Mouse (Mus musculus): ENCODE data around the gene Sema4g.
A peak's percentile ranks its signal among the peaks of the same experiment; 100 is the strongest.
"Not testable (repeated sequence)": the region's sequence is repeated elsewhere in the genome, so short reads cannot be mapped to it uniquely, and the experiment has no call there.

The Sema4g gene

DNA sequence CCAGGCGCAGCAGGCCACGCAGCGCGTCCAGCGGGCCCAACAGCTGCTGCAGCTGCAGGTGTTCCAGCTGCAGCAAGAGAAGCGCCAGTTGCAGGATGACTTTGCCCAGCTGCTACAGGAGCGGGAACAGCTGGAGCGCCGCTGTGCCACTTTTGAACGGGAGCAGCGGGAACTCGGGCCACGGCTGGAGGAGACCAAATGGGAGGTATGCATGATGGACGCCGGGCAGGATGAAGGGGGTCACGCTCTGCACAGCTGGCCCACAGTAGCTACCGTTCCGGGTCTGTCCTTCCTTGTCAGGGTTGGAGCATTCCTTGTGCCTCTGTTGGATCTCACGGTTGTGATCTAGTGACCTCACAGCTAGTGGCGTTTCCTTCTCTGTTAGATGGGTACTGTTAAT lies 35.9 kb downstream of the Sema4g start:
- no peak for DNase-seq (ENCODE audit: low spot score)

DNA sequence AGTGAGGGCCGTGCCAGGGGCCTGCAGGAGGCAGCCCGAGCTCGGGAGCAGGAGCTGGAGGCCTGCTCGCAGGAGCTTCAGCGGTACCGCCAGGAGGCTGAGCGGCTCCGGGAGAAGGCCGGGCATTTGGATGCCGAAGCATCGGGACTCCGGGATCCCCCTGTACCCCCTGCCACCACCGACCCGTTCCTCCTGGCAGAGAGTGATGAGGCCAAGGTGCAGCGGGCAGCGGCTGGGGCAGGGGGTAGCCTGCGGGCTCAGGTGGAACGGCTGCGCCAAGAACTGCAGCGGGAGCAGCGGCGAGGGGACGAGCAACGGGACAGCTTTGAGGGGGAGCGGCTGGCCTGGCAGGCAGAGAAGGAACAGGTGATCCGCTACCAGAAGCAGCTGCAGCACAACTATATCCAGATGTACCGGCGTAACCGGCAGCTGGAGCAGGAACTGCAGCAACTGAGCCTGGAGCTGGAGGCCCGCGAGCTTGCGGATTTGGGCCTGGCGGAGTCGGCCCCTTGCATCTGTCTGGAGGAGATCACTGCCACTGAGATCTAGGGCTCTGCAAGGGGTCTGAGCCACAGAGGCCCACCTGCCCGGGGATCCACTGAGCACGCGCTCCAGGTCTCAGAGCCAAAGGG lies 37.2 kb downstream of the Sema4g start:
- DNase-seq (ENCODE audit: low spot score), result no peak

DNA sequence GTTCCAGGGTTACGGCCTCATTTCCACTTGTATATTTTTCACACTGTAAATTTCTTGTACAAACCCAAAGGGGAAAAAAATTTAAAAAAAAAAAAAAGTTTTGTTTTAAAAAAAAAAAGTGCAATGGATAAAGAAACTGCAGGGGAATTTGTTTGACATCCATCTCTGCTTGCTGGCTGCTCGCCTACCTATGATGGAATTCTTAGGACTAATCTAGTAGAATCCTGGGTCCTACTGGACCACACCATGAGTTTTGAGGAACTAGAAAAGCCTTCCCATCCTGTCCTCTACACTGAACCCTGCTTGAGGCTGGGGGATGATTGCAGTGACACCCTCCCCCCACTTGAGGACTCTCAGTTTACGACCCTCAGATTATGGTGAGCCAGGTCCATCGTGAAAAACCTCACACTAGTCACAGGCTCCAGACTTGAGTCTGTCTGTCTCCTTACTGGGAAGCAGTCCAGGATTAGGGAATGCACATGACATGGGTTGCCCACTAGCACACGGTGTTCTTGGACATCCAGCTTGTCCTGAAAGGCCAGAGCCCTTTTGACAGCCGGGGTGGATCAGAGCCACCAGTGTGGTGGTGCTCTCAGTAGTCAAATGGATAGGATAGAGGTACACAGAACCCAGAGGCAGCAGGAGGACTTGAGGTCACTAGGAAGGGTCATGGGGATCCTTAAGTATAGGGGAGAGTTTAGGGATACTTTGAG lies 38.2 kb downstream of the Sema4g start:
- DNase-seq (ENCODE audit: low spot score), result no peak

DNA sequence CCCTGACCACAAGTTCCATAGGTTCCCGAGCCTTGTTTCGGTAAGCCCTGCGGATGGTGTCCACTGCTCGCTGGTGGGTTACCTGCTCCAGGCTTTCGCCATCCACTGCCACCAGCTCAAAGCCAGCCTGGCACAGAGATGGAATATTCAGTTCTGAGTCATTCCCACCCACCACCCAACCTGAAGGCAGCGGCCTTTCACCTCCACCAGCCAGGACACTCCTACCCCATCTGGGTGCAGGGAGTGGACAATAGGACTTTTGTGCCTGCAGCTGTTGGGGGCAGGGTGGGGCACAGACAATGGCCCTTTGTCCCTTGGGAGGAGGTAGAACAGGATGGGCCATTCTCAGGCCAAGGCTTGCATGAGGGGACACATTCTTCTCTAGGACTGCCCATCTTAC lies 38.9 kb downstream of the Sema4g start:
- DNase-seq (ENCODE audit: low spot score), result no peak

DNA sequence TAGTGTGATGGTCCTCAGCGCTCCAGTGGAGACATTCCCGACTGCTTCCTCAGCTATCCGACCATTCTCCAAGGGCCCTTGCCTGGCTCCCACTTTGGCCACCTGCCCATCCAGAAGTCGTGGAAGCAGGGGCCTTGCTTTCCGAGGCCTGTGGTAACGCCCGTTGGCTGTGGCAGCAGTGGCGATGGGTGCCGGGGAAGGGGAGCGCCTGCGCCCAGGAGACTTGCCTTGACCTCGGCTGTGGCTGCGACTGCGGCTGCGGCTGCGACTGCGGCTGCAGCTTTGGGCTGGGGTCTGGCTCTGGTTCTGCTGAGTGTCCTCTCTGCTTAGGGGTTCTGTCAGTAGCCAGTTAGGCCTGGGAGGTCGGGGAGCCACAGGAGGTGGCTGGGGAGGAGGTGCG lies 39.8 kb downstream of the Sema4g start:
- DNase-seq (ENCODE audit: low spot score), result no peak

DNA sequence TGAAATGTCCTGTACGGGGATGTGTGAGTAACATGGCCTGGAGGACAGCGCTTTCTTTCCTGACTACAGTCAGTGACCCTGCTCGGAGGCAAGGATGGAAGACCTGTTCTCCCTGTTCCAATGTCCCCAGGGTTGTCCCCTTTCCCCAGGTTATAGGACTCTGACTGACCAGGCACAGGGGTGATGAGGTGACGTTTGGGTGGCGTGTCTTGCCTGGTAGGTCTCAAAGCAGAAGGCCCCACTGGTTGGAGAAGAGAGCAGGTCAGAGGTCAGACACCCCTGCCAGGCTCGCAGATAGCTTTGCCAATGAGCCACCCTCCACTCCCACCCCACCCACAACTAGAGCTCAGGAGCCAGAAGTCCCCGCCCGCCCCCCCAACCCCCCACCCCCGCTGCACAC lies 40.7 kb downstream of the Sema4g start:
- DNase-seq (ENCODE audit: low spot score), result no peak

DNA sequence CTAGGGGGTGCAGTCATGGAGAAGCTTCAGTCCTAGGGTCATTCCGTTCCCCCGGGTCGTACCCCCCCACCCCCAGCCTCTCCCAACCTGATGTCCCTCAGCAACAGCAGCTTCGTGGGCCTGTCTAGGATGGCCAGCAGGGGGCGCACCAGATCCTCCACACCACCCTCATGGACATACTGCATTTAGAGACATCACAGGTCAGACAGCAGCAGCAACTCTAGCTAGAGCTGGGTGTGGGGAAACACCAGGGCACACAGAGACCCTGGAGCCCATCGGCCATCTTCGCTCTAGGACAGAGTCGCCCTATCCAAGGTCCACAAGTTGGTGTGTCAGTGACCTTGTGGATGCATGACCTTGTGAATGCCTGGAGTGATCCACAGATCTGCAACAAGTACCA lies 41.2 kb downstream of the Sema4g start:
- no peak for DNase-seq (ENCODE audit: low spot score)

DNA sequence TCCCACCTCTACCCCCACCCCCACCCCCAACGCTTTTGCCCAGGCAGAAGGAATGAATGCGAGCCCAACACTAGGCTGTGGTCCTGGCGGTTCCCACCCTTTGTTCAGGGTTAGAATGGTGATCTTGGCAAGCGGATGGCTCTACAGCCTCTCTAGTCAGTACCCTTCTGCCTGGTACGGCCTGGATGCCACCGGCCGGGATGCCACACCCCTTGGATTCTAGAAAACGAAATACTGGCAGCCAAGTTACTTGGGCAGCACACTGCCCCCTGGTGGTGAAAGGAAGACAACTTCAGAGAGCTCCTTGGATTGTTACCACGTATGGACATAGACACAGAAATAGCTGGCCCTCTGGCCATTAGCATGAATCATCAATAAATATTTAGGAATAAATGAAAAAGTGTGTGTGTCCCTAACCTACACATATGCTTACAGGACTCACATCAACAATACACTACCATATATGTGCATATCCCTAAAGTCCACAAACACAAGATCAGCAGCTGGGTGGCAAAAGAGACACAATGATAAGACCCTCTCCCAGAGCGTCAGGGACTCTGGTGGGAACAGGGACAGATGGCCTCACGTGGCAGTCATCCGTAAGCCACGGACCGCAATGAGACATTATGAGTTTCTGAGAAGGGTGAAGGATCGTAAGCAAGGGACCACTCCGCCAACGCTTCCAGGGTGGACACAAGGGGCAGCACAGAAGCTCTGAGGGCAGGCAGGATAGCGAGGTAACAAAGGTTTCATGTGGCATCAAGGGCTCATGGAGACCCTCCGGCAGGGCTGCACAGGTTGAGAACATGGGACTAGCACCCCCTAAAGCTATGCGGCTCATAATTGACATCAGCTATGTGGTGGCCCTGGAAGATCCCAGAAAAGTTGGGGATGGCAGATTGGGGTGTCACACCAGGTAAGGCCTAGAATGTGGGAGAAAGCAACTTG lies 42.1 kb downstream of the Sema4g start:
- DNase-seq (ENCODE audit: low spot score), result peak; percentile 81

DNA sequence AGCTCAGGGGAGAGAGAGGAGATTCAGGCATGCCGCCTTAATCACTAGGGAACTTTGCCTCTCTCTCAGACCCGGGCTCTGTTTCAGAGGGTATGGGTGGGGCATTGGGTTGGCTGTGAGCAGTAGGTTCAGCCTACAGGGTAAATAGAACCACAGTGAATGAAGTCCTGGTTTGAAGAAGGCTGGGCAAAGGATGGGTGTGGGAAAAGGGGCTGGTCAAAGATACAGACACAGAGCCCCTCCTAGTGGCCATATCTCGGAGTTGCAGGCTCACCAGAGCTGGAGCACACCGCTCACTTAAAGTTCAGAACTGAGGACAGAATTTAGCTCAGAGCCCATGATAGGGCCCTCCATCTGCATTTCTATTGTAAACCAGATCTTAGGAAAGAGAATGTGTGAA lies 42.9 kb downstream of the Sema4g start:
- no peak for DNase-seq (ENCODE audit: low spot score)

DNA sequence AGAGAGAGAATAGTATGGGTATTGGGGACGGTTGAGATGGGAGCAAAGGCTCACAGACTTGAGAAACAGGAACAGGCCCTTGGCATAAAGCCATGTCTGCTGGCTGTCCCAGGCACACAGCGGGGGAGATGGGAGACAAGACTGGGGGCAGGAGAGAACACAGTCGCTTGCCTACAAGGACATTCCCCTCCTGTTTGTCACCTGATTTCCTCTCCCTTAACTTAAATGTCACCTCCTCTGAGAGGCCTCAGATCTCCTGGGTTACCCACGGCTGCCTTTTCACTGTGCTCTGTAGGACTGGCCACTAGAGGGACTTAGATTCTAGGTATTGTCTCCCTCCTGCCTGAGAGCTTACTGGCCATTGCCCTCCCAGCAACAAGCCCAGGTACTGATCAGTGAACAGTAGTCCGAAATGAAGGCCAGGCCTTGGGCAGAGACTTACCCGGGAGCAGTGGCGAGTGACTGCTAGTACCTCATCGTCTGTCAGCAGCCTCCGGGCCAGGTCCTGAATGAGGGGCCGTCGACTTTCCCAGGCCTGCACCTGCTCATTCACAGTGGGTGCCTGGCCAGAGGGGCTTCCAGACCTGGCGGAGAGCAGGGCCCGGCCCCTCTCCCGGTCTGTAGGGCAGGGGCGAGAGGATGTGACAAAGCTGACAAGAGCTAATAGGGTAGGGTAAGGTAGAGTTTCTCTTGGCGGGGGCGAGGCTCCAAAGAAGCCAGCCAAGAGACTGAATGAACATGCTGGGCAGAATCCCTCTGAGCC lies 43.9 kb downstream of the Sema4g start:
- no peak for DNase-seq (ENCODE audit: low spot score)

DNA sequence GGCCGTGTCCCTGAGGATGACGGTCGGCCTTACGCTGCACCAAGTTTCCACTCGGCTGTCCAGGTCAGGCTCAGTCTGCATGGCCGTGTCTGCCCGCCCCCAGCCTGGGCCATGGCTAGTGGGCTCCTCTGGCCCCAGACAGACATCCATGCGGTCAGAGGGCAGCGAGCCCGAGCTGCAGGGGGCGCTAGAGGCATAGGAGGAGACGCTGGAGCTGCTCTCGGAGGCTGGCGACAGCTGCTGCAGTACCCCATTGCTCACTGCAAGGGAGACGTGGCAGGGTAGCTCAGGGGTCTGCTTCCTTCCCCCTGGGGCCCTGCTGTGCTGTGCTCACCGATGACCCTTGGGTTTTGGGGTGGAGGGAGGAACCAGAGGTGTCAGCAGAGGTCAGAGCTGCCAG lies 48.0 kb downstream of the Sema4g start:
- DNase-seq (ENCODE audit: low spot score), result no peak

DNA sequence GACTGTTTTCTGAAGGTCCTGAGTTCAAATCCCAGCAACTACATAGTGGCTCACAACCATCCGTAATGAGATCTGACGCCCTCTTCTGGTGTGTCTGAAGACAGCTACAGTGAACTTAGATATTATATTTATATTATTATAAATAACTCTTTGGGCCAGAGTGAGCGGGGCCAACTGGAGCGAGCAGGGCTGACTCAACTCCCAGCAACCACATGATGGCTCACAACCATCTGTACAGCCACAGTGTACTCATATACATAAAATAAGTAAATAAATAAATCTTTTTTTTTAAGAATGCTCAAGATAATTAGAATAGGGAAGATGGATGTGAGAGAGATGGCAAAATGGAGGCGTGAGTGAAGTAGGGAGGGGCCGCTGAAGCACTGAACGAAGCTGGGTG lies 49.3 kb downstream of the Sema4g start:
- not testable (repeated sequence) for DNase-seq (ENCODE audit: low spot score)

DNA sequence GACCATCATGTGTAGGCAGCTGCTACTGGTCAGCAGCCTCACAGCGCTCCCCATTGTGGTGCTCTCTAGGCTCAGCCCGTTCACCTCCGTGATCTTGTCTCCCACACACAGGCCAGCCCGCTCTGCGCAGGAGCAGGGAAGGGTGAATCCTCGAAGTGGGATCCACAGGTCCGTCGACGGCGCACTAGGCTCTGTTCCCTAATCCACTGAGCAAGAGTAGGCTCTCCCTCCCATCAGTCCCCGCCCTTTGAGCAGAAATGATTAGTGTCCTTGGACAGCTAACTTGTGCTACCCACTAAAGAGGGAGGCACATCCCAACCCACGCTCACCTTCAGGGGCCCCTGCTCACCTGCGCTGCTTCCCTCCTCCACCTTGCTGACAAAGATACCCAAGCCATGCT lies 51.3 kb downstream of the Sema4g start:
- no peak for DNase-seq (ENCODE audit: low spot score)

DNA sequence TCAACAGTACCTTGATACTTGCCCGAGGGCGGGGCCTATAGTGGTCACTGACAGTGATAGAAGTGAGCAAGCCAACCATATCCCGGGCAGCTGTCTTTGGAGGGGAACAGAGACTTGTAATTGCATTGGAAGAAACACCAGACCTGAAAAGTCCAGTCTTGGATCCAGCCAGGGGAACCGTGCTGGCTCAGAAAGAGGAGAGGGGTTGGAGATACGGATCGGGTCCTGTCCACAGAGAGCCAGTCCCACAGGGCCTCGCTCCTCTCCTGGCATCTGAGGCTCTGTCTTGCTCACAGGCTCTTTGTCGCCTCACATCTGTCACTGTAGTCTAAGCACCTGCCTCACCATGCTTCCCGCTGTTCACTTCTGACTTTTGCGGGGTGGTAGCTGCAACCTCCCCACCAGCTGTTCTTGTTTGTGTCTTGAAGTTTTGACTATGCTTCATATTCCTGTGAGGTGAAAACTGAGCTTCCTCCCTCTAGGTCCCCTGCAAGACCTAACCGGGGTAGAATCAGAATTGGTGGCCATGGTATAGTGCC lies 55.6 kb downstream of the Sema4g start:
- DNase-seq (ENCODE audit: low spot score), result no peak

DNA sequence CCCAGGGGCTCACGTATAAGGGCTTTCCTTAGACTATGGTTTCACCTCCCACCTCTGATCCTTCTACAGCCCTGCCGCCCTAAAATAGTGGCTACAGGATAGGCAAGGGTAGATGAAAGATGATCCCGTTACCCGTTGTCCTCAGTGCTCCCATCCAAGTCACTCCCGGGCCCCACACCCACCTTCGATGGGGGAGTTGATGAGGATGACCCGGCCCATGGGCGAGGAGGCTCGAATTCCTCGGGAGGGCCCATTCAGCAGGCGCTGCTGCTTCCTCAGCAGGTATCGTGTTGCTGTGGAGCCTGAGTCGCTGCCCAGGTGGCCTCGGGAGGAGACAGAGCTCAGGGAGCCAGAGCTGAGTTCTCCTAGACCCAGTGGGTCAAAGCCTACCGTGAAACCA lies 56.3 kb downstream of the Sema4g start:
- no peak for DNase-seq (ENCODE audit: low spot score)

DNA sequence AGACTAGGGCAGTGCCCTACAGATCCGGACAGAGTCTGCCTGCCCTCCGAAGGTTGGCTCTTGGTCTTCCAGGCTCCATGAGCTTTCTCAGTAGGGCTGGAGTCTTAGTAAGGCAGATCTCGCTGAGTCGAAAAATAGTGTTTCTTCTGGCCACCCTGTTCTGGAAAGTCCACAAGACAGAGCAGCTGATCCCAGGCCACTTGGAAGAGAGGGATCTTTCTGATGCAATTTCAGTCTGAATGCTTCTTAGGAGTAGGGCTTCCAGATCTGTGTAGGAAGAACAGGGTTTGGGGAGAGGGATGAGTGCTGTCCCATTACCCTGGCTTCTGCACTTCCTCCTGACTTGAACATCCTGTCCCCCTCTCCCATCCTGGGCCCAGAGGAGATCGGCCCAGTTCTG lies 56.8 kb downstream of the Sema4g start, which contains the start of gene Pdzd7:
Gene Pdzd7 (minus strand): TSS at position 67 of the 400 bp plus-strand sequence.
- DNase-seq (ENCODE audit: low spot score), result no peak

DNA sequence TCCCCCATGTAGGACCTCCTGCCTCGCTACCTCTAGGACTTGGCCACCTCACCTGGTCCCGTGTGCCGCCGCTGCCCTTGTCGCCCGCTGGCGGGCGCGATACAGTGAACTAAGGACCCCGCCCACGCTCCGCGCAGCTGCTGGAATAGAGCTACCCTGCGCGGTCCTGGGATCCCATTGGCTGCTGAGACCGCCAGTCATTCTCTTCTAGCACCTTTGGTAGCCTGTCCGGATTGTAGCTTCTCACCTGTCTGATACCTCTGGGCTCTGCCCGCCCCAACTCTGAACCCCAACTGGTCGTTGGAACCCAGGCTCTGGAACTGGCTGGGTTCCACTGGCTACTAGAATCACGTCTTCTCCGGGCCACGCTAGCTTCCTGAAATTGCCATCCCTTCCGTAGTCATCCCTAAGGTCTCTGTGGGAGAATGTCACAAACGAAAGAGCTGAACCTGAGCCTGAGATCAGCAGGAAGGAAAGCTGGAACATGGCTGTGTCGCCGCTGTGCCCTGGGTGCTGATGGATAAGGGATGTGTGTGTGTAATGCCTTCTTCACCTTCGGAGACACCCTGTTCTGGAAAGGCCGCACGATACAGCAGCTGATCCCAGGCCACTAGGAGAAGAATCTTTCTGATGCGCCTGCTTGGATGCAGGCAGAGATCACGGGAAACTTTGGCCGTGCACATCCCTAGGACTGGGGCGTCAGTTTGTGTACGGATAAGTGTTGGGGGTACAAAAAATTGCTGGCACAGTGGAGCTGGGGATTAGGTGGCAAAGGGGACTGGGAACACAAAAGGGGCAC lies 57.8 kb downstream of the Sema4g start:
- peak; percentile 90 for DNase-seq (ENCODE audit: low spot score)

DNA sequence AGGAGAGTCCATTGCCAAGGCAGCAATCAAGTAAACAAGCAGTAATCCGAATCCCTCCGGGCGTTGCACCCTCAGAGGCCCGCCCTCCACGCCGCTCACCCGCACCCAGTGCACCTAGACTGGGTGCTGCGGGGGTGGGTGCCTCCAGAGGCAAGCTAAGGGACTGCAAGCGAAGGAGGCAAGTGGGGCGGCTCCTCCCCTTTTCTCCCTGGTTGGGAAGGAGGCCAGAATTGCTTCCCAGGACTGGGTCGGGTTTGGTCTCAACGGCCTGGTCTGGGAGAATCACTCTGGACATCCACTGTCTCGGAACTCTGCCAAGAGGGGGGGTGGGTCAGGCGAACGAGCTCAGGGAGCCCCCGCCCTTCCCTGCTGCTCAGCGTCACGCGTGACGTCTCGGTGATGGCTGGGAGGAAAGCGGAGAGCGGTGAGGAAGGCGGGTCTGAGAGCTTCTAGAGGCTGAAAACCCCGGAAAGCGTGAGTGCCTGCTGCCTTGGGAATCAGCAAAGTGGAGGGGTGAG lies 58.6 kb downstream of the Sema4g start, which contains the start of gene Sfxn3:
Gene Sfxn3 (plus strand): TSS at position 87 of the 518 bp plus-strand sequence.
- DNase-seq (ENCODE audit: low spot score), result peak; percentile 88

DNA sequence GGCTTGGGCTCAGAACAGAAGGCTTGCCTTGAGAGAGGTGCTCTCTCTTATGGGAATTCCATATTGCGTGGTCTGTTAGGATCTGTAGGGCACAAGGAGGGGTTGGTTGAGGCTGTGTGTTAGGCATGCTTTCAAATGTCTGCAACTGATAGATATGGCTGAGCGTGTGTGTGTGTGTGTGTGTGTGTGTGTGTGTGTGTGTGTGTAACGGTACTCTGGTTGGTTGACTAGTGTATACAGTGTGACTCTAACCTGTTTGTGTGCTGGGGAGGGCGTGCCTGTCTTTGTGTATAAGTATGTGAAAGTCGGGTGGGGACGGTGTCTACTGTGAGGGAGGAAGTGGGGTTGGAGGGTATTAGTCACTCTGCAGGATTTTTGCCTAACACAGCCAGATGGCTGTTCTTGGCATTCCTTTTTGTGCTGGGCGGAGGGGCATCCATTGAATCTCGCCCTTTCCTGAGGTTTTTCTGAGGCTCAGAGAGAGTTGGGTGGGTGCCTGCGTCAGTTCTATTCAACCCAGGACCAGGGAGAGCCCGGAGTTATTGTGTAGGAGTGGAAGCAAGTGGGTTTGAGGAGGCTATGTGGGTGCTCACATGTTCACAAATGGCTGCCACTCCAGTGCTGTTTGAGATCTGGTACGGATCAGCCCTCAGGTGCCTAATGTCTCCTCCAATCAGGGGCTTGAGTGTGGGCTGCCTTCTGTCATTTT lies 59.2 kb downstream of the Sema4g start:
- DNase-seq (ENCODE audit: low spot score), result peak; percentile 82

Measured in left cerebral cortex, adult 11 months (tissue).